In genomic region chr13:24338343-24338861, GRCm38 (mm10) we compare ENCODE assay signal across 7 mouse cellular contexts. TPM values are rescaled to one million over a fixed set of nuclear protein-coding genes. Genes with fewer than 3 reads are reported as not detected.
A peak's percentile ranks its signal among the peaks of the same experiment; 100 is the strongest.
DNase-seq lines count a peak whose midpoint lies in the region; ATAC-seq lines count a peak whose summit lies in the region.

No protein-coding gene starts in this region.

- DNase-seq in NIH3T3 (ENCODE audit: low read depth), result peak; percentile 74
- peak; percentile 28 for DNase-seq in c-Kit-positive CD71-positive TER-119-positive erythroid progenitor cells, embryonic 14.5 days (ENCODE audit: low spot score)
- peak; percentile 70 for DNase-seq in kidney, adult 9 months
- DNase-seq in ovary, postnatal 10 days (ENCODE audit: low spot score), result no peak
- no peak for DNase-seq in embryo, embryonic 10 days (ENCODE audit: low spot score)
- no peak for DNase-seq in cerebellum, postnatal 14 days

- peak; percentile 89 for ATAC-seq in megakaryocyte, adult 5-6 weeks (ENCODE audit: poor library complexity, severe bottlenecking)

RNA-seq across cellular contexts. Expression of gene Cmah, which starts 11.2 kb away (rescaled TPM):
- 5.8 TPM in 2 replicates for total RNA-seq in megakaryocyte, adult 5-6 weeks (2015)
- total RNA-seq in megakaryocyte, adult 5-6 weeks (2017), result 2.7 and 6.5 TPM in 2 replicates

RNA-seq across cellular contexts. Expression of gene Carmil1, which starts 57.8 kb away (rescaled TPM):
- total RNA-seq in megakaryocyte, adult 5-6 weeks (2015), result 7.2 and 9.6 TPM in 2 replicates
- total RNA-seq in megakaryocyte, adult 5-6 weeks (2017), result 11.7 and 16.9 TPM in 2 replicates

Comparison
In these comparisons a context has a peak if more than half of its experiments do, and no peak if none do; other contexts are left out.
1. DNase-seq: peak in NIH3T3 (single experiment), c-Kit-positive CD71-positive TER-119-positive erythroid progenitor cells, embryonic 14.5 days (single experiment) and kidney, adult 9 months (single experiment); none in ovary, postnatal 10 days (single experiment), embryo, embryonic 10 days (single experiment) and cerebellum, postnatal 14 days (0 of 2).